Mouse (Mus musculus) ZHBTc4 (cell line): ENCODE data around the gene Ada.

Experiments used
- DNase-seq: peaks from one replicate; pipeline ENCODE4 v3.0.0-alpha.2; 2011; ENCODE audit warnings: low read depth, low spot score

The Ada gene

DNA sequence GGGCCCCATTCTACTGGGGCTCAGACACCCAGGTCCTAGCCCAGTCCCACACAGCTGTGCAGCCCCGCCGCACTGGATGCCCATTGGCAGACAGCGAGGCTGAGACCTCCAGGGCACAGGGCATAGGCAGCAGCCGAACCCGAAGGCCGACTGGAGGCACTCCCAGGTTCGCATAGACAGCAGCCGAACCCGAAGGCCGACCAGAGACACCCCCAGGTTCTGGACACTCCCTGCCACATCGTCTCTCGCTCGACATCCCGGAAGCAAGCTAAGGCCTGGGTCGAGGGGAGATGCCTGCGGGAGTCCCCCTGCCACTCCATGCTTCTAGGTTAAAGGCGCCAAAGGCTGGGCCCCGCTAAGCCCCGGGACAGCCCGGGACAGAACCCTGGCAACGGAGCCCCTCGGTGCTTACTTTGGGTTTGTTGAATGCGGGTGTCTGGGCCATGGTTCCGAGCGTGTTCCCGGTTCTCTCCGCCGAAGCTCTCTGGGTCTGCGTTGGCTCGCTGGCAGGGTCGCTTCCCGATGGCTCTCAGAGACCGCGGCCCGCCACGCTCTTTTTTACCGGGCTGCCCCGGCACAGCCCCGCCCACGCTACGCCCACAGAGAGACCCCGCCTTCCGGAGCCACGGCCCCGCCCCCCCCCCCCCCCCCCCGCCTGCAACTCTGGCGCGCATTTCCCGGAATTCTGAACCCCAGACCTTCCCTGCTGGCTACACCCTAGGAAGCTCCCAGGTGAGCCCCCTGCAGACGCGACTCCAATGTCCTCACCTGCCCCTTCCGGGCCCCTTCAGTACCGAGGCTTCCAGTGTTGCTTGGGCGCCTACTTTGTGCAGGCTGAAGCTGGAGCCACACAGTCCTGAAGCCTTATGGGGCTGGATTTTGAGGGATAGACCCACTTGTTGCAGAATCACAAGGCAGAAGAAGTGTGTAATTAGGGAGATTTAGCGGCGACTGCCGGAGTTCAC lies at the start of gene Ada:
TSS of gene Ada (minus strand) at position 593 of the 965 bp plus-strand sequence.
- peak; percentile 77 for DNase-seq

GRCm38 (mm10) chr2:163798411-163798810 lies 48.4 kb upstream of the Ada start:
- DNase-seq: no peak

GRCm38 (mm10) chr2:163788484-163788883 lies 38.4 kb upstream of the Ada start:
- peak; percentile 66 for DNase-seq

DNA sequence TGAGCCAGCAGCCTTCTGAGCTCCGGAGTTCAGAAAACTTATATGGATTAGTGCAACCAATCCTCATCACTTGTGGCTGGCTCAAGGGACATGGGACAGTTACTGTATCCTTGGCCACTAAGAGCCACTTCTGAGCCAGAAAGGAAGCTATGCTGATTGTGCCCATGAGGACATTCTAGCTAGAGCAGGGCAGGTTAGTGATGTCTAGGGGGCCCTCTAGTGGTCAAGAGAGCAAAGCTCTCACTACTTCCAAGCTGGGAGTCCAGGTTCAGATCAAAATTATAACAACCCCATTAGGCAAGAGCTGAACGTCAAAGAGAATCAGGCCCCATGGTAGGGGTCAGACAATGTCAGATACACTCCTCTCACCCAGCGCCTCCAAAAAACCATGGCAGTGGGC lies 37.7 kb upstream of the Ada start:
- DNase-seq: peak; percentile 74

DNA sequence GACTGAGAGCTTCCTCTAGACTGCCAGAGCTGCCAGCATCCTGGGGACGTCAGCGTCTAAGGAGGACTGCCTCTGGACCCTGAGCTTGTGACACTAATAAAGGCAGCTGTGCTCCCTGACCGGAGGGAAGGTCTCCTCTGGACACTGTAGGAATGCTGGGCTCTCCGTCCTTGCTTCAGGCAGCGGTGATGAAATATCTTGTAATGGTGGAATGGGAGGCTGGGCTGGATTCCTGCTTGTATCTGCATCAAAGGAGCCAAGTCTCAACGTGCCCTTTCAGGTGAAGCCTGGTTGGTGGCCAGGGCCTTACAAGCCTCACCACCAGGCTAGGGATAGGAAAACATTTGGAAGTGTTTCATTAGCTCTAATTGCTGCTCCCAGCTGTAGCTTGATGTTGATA lies 37.0 kb upstream of the Ada start:
- no peak for DNase-seq

- no peak for DNase-seq
These were observed 33.9 kb upstream of the Ada start for GRCm38 (mm10) chr2:163783901-163784300.

DNA sequence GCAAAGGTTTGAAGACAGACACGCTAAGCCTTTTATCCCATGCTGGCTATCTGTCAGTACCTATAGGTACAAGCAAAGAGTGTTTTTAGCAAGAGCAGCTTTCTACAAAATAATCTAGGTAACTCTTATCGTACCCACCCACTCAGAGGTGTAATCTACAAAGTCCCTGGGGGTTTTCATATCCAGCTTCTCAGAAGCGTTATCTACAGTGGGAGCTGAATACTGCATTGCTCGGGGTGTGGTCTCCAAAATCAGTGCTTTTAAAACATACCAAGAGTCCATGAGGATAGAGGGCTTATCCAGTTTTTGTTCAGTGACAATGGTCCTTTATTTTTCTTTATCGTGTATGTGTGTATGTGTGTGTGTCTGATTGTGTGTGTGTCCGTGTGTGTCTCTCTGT lies 33.3 kb upstream of the Ada start:
- DNase-seq: no peak

DNA sequence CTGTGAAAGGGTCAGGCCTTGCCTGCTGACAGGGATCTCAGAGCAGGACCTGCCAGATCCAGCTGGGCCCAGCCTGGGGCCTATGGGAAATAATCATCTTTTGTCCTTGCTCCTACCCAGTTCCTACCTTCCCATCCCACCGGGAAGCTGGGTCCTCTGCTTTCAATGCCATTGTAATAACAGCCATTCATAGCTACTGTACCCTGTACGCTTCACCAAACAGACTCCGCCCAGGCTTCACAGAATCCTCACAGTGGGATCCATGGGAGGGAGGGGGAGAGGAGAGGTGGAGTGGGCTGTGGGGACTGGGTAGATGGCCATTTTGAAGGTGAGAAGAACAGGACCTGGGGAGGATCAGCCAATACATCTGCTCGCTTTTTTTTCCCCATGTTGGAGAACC lies 28.9 kb upstream of the Ada start:
- DNase-seq: peak; percentile 33

DNA sequence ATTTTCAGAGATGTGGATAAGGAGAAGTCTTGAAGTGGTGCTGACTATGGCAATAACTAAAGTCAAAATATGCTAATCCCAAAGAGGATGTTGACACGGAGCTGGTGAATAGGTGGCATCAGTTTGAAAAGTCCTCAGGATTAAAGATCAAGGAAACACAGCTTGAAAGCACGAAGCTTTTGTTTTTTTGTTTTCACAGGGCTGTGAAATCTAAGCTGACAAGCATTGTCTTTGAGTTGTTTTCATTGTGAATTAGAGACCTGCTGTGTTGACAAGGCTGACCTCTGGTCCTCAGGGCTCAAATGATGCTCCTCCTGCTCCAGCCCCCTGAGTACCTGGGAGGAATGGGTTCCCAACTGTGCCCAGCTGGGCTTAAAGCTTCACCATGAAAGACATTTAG lies 27.0 kb upstream of the Ada start:
- DNase-seq: no peak

DNA sequence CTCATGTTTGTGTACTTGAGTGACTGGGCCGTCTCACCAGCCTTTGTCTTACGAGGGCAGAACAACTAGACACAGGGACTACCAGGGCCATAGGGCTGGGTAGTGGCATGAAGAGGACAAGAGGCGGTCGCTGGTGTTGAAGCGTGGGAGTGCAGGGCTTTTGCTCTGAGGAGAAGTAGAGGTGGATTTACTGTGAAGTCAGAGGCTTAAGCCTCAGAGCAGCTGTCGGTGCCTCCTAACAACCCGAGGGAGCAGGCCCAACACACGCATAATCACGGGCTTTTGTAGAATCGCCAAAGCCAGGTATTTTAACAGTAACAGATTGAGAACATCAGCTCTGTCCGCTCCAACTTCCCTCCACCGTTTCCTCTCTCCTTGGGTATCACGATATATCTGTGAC lies 26.6 kb upstream of the Ada start:
- no peak for DNase-seq

DNA sequence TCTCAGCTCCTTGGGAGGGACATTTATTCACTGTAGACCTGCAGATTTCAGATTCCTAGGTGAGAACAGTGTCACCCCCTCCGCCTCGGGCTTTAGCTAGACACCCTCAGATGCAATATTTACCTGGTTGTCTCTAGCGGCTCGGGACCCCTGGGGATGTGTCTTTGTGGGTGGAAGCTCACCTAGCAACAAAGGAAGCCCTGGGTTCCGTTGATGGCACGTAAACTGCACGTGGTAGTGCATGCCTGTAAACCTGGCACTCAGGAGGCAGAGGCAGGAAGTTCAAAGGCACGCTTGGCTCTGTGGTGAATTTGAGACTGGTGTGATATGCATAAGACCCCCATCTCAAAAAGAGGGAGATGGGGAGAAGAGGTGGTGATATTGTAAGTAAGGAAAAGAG lies 20.7 kb upstream of the Ada start:
- no peak for DNase-seq

GRCm38 (mm10) chr2:163766890-163767289 lies 16.9 kb upstream of the Ada start:
- no peak for DNase-seq

GRCm38 (mm10) chr2:163766261-163766660 lies 16.2 kb upstream of the Ada start:
- DNase-seq: no peak

GRCm38 (mm10) chr2:163761402-163761801 lies 11.4 kb upstream of the Ada start:
- no peak for DNase-seq

GRCm38 (mm10) chr2:163760589-163760988 lies 10.6 kb upstream of the Ada start:
- no peak for DNase-seq

DNA sequence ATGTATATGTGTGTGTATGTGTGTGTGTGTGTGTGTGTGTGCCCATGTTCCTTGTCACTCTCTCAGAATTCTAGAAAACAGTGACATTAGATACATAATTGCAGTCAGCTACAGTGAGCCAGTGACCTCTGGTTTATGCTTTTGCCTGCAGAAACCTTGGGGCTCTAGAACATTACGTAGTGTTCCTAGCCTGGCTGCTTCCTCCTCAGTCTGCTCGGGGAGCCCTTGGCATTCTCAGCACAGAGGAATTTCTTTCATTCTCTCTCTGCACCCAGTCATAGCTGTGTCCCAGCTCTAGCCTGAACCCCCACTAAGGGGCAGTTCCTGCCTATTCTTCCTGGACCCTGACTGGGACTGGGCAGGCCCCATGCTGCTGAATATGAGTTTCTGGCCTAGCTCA lies 8.1 kb upstream of the Ada start:
- no peak for DNase-seq

DNA sequence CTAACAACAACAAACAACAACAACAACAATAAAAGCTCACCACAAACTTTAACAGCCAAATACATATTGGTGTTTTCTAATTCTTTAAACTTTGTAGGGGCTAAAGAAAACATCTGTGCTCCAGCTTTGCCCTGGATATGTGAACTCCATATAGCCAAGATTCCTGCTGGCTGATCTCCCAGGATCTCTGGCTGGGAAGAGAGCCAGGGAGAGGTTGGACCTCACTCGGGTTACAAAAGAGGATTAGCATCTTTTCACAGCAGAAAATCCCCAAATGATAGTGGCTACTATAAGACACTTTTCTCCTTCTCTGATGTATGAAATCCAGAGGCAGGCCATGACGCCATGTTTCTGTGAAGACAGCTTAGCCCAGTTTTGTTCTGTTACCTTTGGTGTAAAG lies 6.7 kb upstream of the Ada start:
- no peak for DNase-seq

DNA sequence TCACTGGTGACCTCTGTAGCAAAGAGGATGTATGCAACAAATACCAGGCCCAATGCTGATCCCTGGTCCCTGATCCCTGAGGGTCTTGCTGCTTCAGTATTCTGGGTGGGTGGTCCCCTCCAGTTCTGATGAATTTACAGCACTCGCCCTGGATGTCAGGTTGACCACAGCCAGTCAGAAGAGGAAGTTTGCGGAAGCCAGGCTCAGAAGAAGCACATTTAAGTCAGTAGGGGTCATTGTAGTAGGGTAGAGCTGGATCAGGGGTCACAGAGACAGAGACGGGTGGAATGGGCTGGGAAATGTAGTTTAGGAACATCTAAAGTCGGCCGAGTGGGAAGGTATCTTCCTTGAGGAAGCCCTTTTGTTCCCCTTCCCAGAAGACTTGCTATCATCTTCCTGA lies 4.2 kb upstream of the Ada start:
- no peak for DNase-seq

GRCm38 (mm10) chr2:163744801-163745570 lies 5.1 kb downstream of the Ada start:
- no peak for DNase-seq

DNA sequence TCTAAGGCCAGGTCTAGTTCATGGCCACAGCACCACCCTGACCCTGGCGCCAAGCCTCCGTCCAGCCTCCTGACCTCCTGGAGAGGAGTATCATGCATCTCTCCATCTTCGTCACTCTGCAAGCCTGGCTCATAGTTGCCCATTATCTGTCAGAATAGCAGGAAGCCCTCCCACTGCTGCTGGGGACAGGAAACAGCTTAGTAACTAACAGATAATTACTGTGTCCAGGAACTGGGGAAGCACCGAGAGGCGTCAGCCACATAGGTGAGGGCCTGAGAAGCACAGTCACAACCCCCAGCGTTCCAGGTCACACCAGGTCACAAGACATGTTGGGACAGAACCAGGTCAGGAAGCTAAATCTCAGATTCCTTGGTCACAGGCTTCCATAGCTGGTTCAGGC lies 6.7 kb downstream of the Ada start:
- no peak for DNase-seq

- peak; percentile 59 for DNase-seq
These were observed 7.4 kb downstream of the Ada start for GRCm38 (mm10) chr2:163742656-163743055.

- peak; percentile 34 for DNase-seq
These were observed 14.1 kb downstream of the Ada start for GRCm38 (mm10) chr2:163735980-163736379.

DNA sequence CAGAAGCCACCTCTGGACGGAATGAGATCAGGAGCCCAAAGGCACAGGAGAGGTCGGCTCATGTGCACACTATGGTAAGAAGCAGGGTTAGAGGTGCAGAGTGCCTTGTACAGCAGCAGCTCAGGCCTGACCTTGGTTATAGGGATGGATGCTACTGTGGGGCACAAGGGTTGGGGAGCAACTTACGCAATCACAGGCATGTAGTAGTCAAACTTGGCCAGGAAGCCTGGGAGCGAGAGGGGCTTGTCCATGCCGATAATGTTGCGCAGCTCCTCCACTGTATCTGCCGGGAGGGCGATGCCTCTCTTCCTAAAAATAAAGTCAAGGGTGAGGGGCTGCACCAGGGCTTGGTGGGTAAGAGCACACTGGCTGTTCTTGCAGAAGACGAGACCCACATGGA lies 14.9 kb downstream of the Ada start:
- DNase-seq: no peak
